Mouse (Mus musculus): ENCODE results near the gene Rccd1. TPM values are rescaled to one million over a fixed set of nuclear protein-coding genes. Genes with fewer than 3 reads are reported as not detected.
"Not testable (repeated sequence)": the region's sequence is repeated elsewhere in the genome, so short reads cannot be mapped to it uniquely, and the experiment has no call there.

Rccd1 gene
- total RNA-seq, 1 experiment from 2014 or later = 15.4 TPM

- no peak for DNase-seq
These were observed 21.9 kb upstream of the Rccd1 start for GRCm38 (mm10) chr7:80346173-80346572.

DNA sequence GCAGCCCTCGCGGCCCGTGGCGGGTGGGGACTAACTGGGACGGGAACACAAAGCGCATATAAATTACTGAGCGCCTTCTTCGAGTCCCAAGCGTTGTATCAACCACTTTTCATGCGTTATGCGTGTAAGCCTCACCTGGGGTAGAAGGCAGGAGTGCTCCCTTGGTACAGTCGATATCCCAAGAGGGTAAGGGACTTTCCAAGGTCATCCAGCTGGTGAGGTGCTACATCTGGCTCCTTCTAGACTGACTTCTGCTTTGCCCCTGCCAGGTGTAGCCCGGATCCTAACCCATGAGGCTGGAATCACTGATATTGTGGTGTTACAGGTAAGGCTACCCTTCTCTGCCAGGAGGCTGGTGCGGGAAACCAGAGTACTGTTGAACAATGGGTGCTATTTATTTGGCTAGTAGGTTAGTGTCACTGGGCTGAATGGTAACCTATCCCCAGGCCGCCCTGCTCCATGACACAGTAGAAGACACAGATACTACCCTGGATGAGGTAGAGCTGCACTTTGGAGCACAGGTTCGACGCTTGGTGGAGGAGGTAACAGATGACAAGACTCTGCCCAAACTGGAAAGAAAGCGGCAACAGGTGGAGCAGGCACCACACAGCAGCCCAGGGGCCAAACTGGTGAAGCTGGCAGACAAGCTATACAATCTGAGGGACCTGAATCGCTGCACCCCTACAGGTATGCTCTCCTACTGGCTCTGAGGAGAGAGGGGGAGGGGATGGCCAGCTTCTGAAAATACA lies 19.2 kb upstream of the Rccd1 start:
- DNase-seq = no peak

DNA sequence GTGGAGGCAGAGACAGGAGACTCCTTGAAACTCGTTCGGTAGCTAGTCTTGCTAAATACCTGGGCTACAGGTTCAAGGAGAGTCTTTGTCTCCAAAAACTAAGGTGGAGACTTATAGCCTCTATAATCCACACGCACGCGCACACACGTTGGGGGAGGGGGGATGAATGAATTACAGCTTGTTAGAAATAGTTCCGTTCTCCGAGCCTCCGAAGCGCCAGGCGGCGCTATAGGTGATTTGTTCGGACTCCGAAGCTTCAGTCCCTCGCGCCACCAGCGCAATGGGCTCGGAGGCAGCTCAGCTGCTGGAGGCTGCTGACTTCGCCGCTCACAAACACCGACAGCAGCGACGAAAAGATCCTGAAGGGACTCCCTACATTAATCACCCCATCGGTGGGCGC lies 18.6 kb upstream of the Rccd1 start, which contains the start of gene Hddc3:
Hddc3 (plus strand) TSS at position 247 of the 400 bp plus-strand sequence.
- DNase-seq = peak; percentile 91

GRCm38 (mm10) chr7:80341793-80342192 lies 17.5 kb upstream of the Rccd1 start:
- no peak for DNase-seq

- DNase-seq = peak; percentile 67
These were observed 16.5 kb upstream of the Rccd1 start, which contains the start of gene Unc45a for GRCm38 (mm10) chr7:80340793-80341192. TSS of gene Unc45a (minus strand) at chr7:80341005.

DNA sequence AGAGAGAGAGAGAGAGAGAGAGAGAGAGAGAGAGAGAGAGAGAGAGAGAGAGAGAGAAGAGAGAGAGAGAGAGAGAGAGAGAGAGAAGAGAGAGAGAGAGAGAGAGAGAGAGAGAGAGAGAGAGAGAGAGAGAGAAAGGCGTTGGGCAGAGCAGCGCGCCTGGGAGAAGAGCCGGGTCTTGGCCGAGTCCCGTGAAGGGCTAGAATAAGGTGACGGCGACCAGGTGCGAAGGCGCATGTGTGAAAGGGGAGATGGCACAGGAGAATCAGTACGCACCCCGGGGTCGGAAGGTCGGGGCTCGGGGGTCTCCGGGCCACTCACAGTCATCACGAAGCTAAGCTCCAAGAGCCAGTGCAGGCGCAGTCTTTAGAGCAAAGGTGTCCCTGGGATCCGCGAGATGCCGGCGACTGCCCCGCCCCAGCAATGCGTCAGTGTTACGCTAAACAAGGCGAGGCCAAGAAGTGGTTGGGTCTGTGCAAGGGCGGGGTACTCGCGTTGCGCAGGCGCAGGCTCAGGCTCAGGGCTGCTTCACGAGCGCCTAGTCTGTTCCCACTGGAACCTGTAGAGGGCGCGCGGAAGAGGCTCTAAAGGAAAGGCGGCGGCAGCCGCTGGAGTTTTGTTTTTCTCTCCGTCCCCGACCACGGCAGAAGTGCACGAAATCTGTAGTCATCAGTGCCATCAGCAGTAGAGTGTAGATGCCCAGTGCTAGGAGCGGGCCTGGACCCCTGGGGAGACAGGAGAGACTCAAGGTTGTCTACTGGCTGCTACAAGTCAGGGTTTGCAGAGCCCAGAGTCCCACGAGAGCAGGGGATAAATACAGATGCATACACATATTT lies 15.8 kb upstream of the Rccd1 start:
- peak; percentile 98 for DNase-seq

DNA sequence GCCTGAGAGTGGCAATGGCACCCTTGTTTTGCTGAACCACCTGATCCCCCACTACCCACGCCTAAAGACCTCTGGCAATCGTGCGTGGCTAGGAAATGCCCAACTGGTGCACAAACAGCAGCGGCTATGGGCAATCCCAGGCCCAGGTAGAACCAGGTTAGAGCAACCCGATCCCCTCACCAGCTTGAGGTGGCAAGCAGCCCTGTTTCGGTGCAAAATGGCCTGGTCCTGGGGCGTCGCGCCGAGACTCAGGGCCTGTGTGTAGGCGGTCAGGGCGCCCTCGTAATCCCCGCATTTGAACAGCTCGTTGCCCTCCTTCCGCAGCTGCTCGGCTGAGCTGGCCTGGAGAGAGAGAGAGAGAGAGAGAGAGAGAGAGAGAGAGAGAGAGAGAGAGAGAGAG lies 15.1 kb upstream of the Rccd1 start:
- DNase-seq = no peak

DNA sequence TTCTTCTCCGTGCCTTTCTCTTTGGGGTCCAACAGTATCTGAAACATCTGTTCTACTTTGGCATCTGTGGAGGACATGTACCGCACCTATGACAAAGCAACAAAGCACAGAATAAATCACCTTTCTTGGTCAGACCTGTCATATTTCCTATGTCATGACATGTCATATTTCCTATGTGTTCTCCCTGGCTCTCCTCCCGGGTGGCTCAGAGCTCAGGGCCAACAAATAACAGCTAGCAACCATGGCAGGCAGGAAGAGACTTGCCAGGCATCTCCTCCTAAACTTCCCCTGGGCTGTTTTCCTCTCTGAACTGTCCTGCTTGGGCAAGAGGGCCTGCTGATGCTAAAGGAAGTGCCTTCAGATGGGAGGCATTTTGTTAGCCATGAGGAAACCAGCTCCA lies 12.7 kb upstream of the Rccd1 start:
- no peak for DNase-seq

GRCm38 (mm10) chr7:80334848-80335247 lies 10.6 kb upstream of the Rccd1 start:
- DNase-seq = no peak

GRCm38 (mm10) chr7:80331433-80331832 lies 7.2 kb upstream of the Rccd1 start:
- DNase-seq = no peak

DNA sequence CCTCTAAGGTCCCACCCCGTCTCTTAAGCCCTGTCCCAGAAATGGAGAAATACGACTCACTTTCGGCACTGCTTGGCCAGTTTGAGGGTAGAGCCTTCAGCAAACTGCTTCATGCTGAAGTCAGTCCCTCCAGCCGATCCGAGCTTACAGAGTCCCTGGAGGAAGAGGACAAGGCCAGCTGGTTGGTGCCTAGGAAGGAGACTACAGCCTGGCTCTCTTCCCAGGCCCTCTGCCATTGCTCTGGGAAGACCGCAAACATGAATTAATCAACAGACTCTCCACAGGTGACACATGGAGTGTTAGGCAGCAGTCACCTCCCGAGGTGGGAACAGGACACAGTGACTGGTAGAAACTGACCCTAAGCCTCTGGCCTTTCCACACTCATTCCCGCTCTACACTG lies 6.0 kb upstream of the Rccd1 start:
- no peak for DNase-seq

GRCm38 (mm10) chr7:80326076-80326475 lies 1.8 kb upstream of the Rccd1 start:
- DNase-seq = no peak

DNA sequence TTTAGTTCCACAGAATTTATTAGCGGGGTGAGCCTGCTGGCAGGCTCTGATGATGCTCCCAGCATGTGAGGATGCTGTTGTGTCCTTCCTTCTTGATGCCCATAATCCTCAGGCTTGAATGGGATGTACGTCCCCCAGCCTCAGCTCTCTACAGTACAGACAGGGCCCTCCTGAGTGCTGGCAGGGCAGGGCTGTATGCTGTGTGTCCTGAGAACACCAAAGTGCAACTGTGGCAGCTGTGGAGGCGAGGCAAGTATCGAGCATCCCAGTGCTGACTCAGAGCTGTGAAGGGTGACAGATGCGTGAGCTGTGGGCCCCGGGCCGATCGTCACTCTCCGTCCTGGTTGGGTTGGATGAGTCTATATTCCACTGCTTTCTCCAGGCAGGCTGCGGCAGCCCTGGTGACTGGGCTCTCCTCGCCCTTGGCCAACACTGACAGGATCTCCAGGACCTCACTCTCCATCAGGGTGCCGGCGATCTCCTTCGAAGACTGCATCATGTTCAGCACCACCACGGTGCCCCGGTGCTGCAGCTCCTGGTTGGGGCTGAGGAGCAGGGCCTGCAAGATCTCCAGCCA lies 1.1 kb upstream of the Rccd1 start:
- no peak for DNase-seq

DNA sequence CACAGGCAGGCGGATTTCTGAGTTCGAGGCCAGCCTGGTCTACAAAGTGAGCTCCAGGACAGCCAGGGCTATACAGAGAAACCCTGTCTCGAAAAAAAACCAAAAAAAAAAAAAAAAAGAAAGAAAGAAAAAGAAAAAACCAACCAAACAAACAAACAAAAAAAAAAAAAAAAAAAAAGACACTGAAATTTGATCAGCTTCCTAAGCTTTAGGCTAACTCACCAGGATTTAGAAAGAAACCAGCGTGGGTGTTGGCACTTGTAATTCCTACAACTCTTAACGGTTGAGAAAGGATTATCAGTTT lies 514 bp upstream of the Rccd1 start:
- DNase-seq = not testable (repeated sequence)

DNA sequence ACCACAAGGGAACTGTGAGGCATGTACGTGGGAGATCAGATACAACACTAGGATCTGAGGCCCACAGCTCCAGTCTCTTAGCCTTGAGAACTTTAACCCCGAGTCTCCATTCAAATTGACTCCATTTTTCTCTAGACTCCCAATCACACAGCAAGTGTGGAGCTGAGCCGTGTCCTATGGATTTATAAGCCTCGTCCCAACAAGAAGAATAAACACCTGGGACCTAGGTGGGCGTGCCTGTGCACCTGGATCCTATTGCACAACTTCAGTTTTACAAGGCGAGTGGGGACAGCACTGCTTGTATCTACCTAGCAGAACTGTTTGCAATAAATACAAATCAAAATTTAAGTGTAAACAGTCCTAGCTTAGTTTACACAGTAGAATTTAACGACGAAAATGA lies 918 bp downstream of the Rccd1 start:
- no peak for DNase-seq

- no peak for DNase-seq
These were observed 4.3 kb downstream of the Rccd1 start for GRCm38 (mm10) chr7:80319846-80320496.

GRCm38 (mm10) chr7:80318670-80319069 lies 5.6 kb downstream of the Rccd1 start:
- no peak for DNase-seq

GRCm38 (mm10) chr7:80317439-80318115 lies 6.7 kb downstream of the Rccd1 start:
- no peak for DNase-seq

GRCm38 (mm10) chr7:80315733-80316132 lies 8.5 kb downstream of the Rccd1 start:
- DNase-seq = no peak

- DNase-seq = no peak
These were observed 13.5 kb downstream of the Rccd1 start for GRCm38 (mm10) chr7:80310771-80311170.

GRCm38 (mm10) chr7:80307766-80308165 lies 16.5 kb downstream of the Rccd1 start:
- DNase-seq = no peak

DNA sequence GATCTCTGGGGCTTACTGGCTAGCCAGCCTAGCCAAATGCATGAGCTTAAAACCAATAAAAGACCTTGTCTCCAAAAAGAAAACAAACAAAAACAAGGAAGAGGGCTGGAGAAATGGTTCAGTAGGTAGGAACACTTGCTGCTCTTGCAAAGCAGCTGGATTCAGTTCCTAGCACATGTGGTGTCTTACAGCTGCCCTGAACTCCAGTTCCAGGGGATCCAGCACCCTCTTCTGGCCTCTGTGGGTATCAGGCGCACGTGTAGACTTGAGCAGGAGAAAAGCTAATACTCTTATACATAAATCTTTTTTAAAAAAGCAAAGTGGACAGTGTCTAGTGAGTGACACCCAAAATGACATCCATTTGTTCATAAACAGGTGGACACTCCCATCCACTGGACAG lies 22.7 kb downstream of the Rccd1 start:
- no peak for DNase-seq

All from adrenal gland, postnatal 25 days (tissue).